Mouse (Mus musculus) MEL (cell line): ENCODE results near the gene Usp3. TPM values are rescaled to one million over a fixed set of nuclear protein-coding genes. Genes with fewer than 3 reads are reported as not detected.

ENCODE experiments used
- DNase-seq: peaks from one replicate; pipeline ENCODE4 v3.0.0; 2011; ENCODE audit warnings: low read depth, low spot score
- H3K27ac ChIP-seq: 2 replicates; pipeline ENCODE4 v1.5.1; 2012; ENCODE audit warnings: low read depth, mild to moderate bottlenecking, control low read depth, low read length, moderate library complexity; ENCODE audit not compliant: control insufficient read depth
- H3K27me3 ChIP-seq, 2 experiments: fragments of 150-350 bp in 1 of 2; sonication (generic) in 1 of 2; 2 replicates each; pipeline ENCODE4 v1.6.1; 2012; ENCODE audit warnings: low read length in 2 of 2, mild to moderate bottlenecking in 2 of 2, improper control_type of control experiment in 1 of 2, moderate library complexity in 1 of 2; ENCODE audit not compliant: insufficient read depth in 2 of 2, control insufficient read depth in 1 of 2
- H3K36me3 ChIP-seq, 2 experiments: 2 replicates each; pipeline ENCODE4 v1.6.1; 2012 to 2014; ENCODE audit warnings: low read length in 2 of 2, improper control_type of control experiment in 1 of 2, inconsistent platforms in 1 of 2, mild to moderate bottlenecking in 1 of 2; ENCODE audit not compliant: insufficient read depth in 2 of 2, control insufficient read depth in 1 of 2
- H3K4me1 ChIP-seq, 2 experiments: fragments of 150-350 bp in 1 of 2; sonication (generic) in 1 of 2; 2 replicates each; pipeline ENCODE4 v1.6.1; 2012; ENCODE audit warnings: low read length in 2 of 2, improper control_type of control experiment in 1 of 2, mild to moderate bottlenecking in 1 of 2; ENCODE audit not compliant: insufficient read depth in 2 of 2, control insufficient read depth in 1 of 2
- H3K4me3 ChIP-seq, 2 experiments: fragments of 150-350 bp in 1 of 2; sonication (generic) in 1 of 2; 2 replicates each; pipeline ENCODE4 v1.5.1; 2012; ENCODE audit warnings: low read depth in 2 of 2, low read length in 2 of 2, mild to moderate bottlenecking in 2 of 2, moderate library complexity in 2 of 2, control low read depth in 1 of 2, improper control_type of control experiment in 1 of 2; ENCODE audit not compliant: control insufficient read depth in 1 of 2, insufficient read depth in 1 of 2
- H3K79me2 ChIP-seq: 2 replicates; pipeline ENCODE4 v1.6.1; 2012; ENCODE audit warnings: mild to moderate bottlenecking, low read length, moderate library complexity; ENCODE audit not compliant: control insufficient read depth, poor library complexity, insufficient read depth
- H3K9ac ChIP-seq: 2 replicates; pipeline ENCODE4 v1.6.1; 2012; ENCODE audit warnings: low read depth, mild to moderate bottlenecking, control low read depth, low read length, moderate library complexity; ENCODE audit not compliant: control insufficient read depth, poor library complexity, severe bottlenecking
- H3K9me3 ChIP-seq: fragments of 150-350 bp; sonication (generic); replicated peaks from 2 replicates; pipeline ENCODE4 v1.6.1; 2012; ENCODE audit warnings: mild to moderate bottlenecking, low read length, improper control_type of control experiment, moderate library complexity; ENCODE audit not compliant: insufficient read depth
- BHLHE40 ChIP-seq: IDR thresholded peaks from 2 replicates; pipeline ENCODE4 v1.6.1; 2012; ENCODE audit warnings: low read depth, mild to moderate bottlenecking, inconsistent platforms, low read length, improper control_type of control experiment, borderline replicate concordance
- CTCF ChIP-seq, 3 experiments: IDR thresholded peaks in 2 of 3; conservative IDR thresholded peaks in 1 of 3; 2 replicates each; pipeline ENCODE4 v1.5.1; 2011 to 2012; ENCODE audit warnings: low read length in 3 of 3, low read depth in 2 of 3, mild to moderate bottlenecking in 2 of 3, improper control_type of control experiment in 1 of 3, inconsistent platforms in 1 of 3, mixed read lengths in 1 of 3, moderate library complexity in 1 of 3; ENCODE audit not compliant: control insufficient read depth in 1 of 3, insufficient read depth in 1 of 3, poor library complexity in 1 of 3, severe bottlenecking in 1 of 3
- EP300 ChIP-seq, 2 experiments: IDR thresholded peaks; 2 replicates each; pipeline ENCODE4 v1.6.1; 2011; ENCODE audit warnings: improper control_type of control experiment in 2 of 2, low read length in 2 of 2, low read depth in 1 of 2, mild to moderate bottlenecking in 1 of 2
- ETS1 ChIP-seq: IDR thresholded peaks from 2 replicates; pipeline ENCODE4 v1.6.1; 2012; ENCODE audit warnings: low read depth, mild to moderate bottlenecking, inconsistent platforms, low read length, improper control_type of control experiment, moderate library complexity
- GATA1 ChIP-seq: IDR thresholded peaks from 2 replicates; pipeline ENCODE4 v1.6.1; 2011; ENCODE audit warnings: low read depth, low read length, improper control_type of control experiment
- HCFC1 ChIP-seq: IDR thresholded peaks from 2 replicates; pipeline ENCODE4 v1.6.1; 2012; ENCODE audit warnings: low read depth, mild to moderate bottlenecking, inconsistent platforms, low read length, improper control_type of control experiment, moderate library complexity
- MAX ChIP-seq: IDR thresholded peaks from 2 replicates; pipeline ENCODE4 v1.6.1; 2011; ENCODE audit warnings: low read length, improper control_type of control experiment
- MEF2A ChIP-seq: IDR thresholded peaks from 2 replicates; pipeline ENCODE4 v1.6.1; 2014; ENCODE audit warnings: low read depth, mild to moderate bottlenecking, inconsistent platforms, low read length, improper control_type of control experiment; ENCODE audit not compliant: poor library complexity, insufficient replicate concordance, severe bottlenecking; ENCODE audit errors: extremely low read depth
- MYB ChIP-seq: IDR thresholded peaks from 2 replicates; pipeline ENCODE4 v1.6.1; 2011; ENCODE audit warnings: mild to moderate bottlenecking, low read depth, low read length, improper control_type of control experiment
- MYC ChIP-seq: IDR thresholded peaks from 2 replicates; pipeline ENCODE4 v1.6.1; 2011; ENCODE audit warnings: low read depth, mild to moderate bottlenecking, low read length, improper control_type of control experiment, moderate library complexity
- POLR2A ChIP-seq, 2 experiments: IDR thresholded peaks; 2 replicates each; pipeline ENCODE4 v1.6.1; 2011 to 2012; ENCODE audit warnings: low read length in 2 of 2, mild to moderate bottlenecking in 2 of 2, control low read depth in 1 of 2, improper control_type of control experiment in 1 of 2, low read depth in 1 of 2, moderate library complexity in 1 of 2; ENCODE audit not compliant: control insufficient read depth in 1 of 2, insufficient read depth in 1 of 2, poor library complexity in 1 of 2
- POLR2AphosphoS2 ChIP-seq: IDR thresholded peaks from 2 replicates; pipeline ENCODE4 v1.6.1; 2011; ENCODE audit warnings: low read length, improper control_type of control experiment
- RAD21 ChIP-seq: IDR thresholded peaks from 2 replicates; pipeline ENCODE4 v1.6.1; 2011; ENCODE audit warnings: mild to moderate bottlenecking, low read depth, low read length, improper control_type of control experiment
- SIN3A ChIP-seq: IDR thresholded peaks from 2 replicates; pipeline ENCODE4 v1.6.1; 2012; ENCODE audit warnings: low read length, improper control_type of control experiment, inconsistent platforms
- TBP ChIP-seq: IDR thresholded peaks from 2 replicates; pipeline ENCODE4 v1.8.0; 2011; ENCODE audit warnings: low read depth, low read length, improper control_type of control experiment
- TCF12 ChIP-seq: IDR thresholded peaks from 2 replicates; pipeline ENCODE4 v1.6.1; 2014; ENCODE audit warnings: low read depth, mild to moderate bottlenecking, inconsistent platforms, low read length, improper control_type of control experiment, moderate library complexity
- UBTF ChIP-seq: IDR thresholded peaks from 2 replicates; pipeline ENCODE4 v1.6.1; 2012; ENCODE audit warnings: low read depth, mild to moderate bottlenecking, inconsistent platforms, low read length, improper control_type of control experiment, moderate library complexity, borderline replicate concordance; ENCODE audit not compliant: insufficient read depth
- USF1 ChIP-seq: IDR thresholded peaks from 2 replicates; pipeline ENCODE4 v1.6.1; 2014; ENCODE audit warnings: low read depth, mild to moderate bottlenecking, inconsistent platforms, low read length, improper control_type of control experiment, moderate library complexity
- USF2 ChIP-seq, 2 experiments: IDR thresholded peaks; 2 replicates each; pipeline ENCODE4 v1.6.1; 2011 to 2012; ENCODE audit warnings: improper control_type of control experiment in 2 of 2, low read length in 2 of 2, borderline replicate concordance in 1 of 2, inconsistent platforms in 1 of 2, low read depth in 1 of 2, mild to moderate bottlenecking in 1 of 2; ENCODE audit not compliant: insufficient read depth in 1 of 2
- ZC3H11A ChIP-seq: IDR thresholded peaks from 2 replicates; pipeline ENCODE4 v1.6.1; 2012; ENCODE audit warnings: low read depth, mild to moderate bottlenecking, inconsistent platforms, low read length, improper control_type of control experiment
- polyA plus RNA-seq, 2 experiments: library from polyadenylated mRNA; stranded (reverse) in 1 of 2; unstranded in 1 of 2; fragments of >175 nt in 1 of 2; fragments of >200 nt in 1 of 2; gene quantifications; 2 replicates each; pipeline versions ENCODE4 v1.2.1 to v1.2.4; 2012; ENCODE audit warnings: low replicate concordance in 2 of 2, low read depth in 1 of 2; ENCODE audit not compliant: insufficient read length in 2 of 2, insufficient read depth in 1 of 2, missing spikeins in 1 of 2
- total RNA-seq: library from RNA; depleted of rRNA; stranded (reverse); fragments of 300-350 nt; gene quantifications from 2 replicates; pipeline ENCODE4 v1.2.3, GENCODE M21; 2012

Gene Usp3
- total and polyA plus RNA-seq, 3 experiments, result 9.8 to 534 (median 22.0) TPM

- Histone ChIP-seq H3K79me2 (no peaks in the 10 kb centered on the region), H3K9me3 (no peaks in the 10 kb centered on the region), H3K36me3 (peaks cover 0 to 27% of the 10 kb centered on the region in 2 experiments; a peak in 2 of 4 replicates), H3K4me3 (no peak overlapping the region), H3K9ac (no peak overlapping the region), H3K4me1 (peaks cover 8 to 36% of the 10 kb centered on the region in 2 experiments)
- TF ChIP-seq UBTF (no peak), USF2 (IDR thresholded peaks at IDR 0.05; ENCODE audit: borderline replicate concordance in 1 of 2, insufficient read depth in 1 of 2, low read depth in 1 of 2, low read length in 2 of 2) (no peak), POLR2A (IDR thresholded peaks at IDR 0.05; ENCODE audit: control insufficient read depth in 1 of 2, insufficient read depth in 1 of 2, low read depth in 1 of 2, low read length in 2 of 2, poor library complexity in 1 of 2) (no peak), MAX (no peak), MYC (no peak), CTCF (IDR thresholded peaks at IDR 0.05 in 2 of 3, conservative IDR thresholded peaks at IDR 0.05 in 1 of 3; ENCODE audit: control insufficient read depth in 1 of 3, insufficient read depth in 1 of 3, low read depth in 2 of 3, low read length in 3 of 3, poor library complexity in 1 of 3, severe bottlenecking in 1 of 3) (no peak), ETS1 (no peak), POLR2AphosphoS2 (no peak), TBP (no peak), SIN3A (no peak), ZC3H11A (no peak), RAD21 (no peak), MYB (no peak), BHLHE40 (no peak), MEF2A (no peak), USF1 (no peak)
- TF ChIP-seq, all 39 proteins: peak for 0
- no peaks in the 10 kb centered on the region for H3K27me3 ChIP-seq
- no peak for DNase-seq
- no peak overlapping the region for H3K27ac ChIP-seq
These were observed 13.2 kb upstream of the Usp3 start for GRCm38 (mm10) chr9:66605876-66606750.

DNA sequence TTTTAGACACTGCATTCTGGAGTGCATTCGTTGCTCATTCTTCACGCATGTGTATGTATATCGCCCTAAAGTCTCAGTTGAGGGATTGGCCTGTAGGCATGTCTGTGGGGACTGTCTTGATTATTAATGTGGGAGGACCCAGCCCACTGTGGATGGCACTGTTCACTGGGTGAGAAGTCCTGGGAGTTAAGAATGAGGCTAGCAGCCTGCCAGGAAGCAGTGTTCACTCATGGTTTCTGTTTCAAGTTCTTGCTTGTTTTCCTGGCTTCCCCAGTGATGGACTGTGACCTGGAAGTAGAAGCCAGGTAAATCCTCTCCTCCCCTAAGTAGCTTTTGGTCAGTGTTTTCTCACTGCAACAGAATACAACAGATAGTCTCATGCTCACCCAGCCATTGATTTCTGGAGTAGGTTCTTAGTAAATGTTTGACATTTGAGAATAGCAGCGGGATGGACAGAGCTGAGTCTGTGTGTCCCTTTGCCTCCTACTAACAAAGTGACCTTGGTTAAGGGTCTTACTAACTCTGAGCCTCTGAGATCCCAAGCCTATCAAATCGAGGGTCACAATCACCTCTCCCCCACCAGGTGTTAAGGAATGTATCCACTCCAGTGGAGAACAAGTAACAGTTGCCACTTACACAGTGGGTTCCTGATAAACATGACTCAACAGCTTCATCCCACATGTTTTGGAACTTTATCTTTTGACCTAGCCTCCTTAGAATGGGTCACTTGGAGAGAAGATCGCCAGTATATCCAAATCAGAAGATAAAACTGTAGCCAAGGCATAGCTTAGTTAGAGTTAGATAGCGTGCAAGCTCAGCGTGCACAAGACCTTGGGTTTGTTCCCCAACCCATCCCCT is 11.6 kb upstream of the Usp3 start:
- Histone ChIP-seq H3K9me3 (no peaks in the 10 kb centered on the region), H3K9ac (no peak overlapping the region), H3K4me1 (peaks cover 13 to 42% of the 10 kb centered on the region in 2 experiments), H3K79me2 (no peaks in the 10 kb centered on the region), H3K4me3 (no peak overlapping the region), H3K36me3 (peaks cover 0 to 38% of the 10 kb centered on the region in 2 experiments; a peak in 2 of 4 replicates), H3K27me3 (no peaks in the 10 kb centered on the region), H3K27ac (no peak overlapping the region)
- no peak for DNase-seq
- TF ChIP-seq EP300 (IDR thresholded peaks at IDR 0.05; ENCODE audit: low read depth in 1 of 2, low read length in 2 of 2) (peak; percentile 52 to 60; a peak in 3 of 4 replicates), GATA1 (peak; percentile 39; the same call in 1 of the 2 replicates), HCFC1 (no peak), ETS1 (0 out of 2 replicates have a peak, but pooled peaks have one; percentile 16), USF2 (IDR thresholded peaks at IDR 0.05; ENCODE audit: borderline replicate concordance in 1 of 2, insufficient read depth in 1 of 2, low read depth in 1 of 2, low read length in 2 of 2) (no peak), MYB (0 out of 2 replicates have a peak, but pooled peaks have one; percentile 12), TCF12 (0 out of 2 replicates have a peak, but pooled peaks have one; percentile 19)
- TF ChIP-seq, all 39 proteins: peak for 5
